Mouse (Mus musculus): Measurements from ENCODE around the gene Dgat2l6. TPM values are rescaled to one million over a fixed set of nuclear protein-coding genes. Genes with fewer than 3 reads are reported as not detected.

Dgat2l6 gene
- polyA plus RNA-seq (2015; fragmentation: Nextera tagmentation; extraction: Ambion mirVana): not detected in 2 replicates

GRCm38 (mm10) chrX:100524471-100524870 is at the start of gene Dgat2l6:
Dgat2l6 (plus strand) TSS chrX:100524838.

DNA sequence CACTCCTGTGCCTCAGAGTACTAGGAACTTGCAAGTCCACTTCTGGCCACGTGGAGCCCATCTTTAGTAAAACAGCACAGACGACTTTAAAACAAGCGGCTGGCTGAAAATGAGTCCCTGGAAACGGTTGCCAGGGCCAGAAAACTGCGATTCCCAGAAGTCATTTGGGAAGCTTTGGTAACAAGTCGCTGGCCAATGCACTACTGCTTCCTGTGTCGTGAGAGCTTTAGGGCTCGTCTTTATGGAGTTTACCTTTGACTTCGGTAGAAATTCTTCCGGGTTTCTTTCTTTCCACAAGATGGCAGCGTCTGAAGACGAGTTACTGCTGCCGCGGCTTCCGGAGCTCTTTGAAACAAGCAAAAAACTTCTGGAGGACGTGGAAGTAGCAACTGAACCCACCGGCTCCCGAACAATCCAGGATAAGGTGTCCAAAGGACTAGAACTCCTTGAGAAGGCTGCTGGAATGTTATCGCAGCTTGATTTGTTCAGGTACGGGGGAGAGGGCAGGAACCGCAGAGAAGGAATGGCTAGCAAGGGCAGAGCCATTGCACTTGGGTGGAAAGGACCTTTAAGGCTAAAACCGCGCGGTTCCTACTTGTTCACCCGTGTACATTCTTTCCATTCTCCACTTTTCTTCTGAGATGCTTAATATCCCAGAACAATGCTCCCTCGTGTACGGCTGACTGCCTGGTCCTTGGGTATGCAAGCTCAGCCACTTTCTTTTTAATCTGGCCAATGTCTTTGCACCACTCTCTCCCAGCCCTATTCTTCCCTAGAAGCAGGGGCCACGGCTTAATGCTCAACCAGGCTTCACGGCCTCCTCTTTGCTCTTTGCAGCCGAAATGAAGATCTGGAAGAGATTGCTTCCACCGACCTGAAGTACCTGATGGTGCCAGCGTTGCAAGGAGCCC is 30.3 kb upstream of the Dgat2l6 start, which contains the start of gene Igbp1:
Gene Igbp1 (plus strand): TSS at position 224 of the 911 bp plus-strand sequence.

GRCm38 (mm10) chrX:100571951-100572350 is 47.3 kb downstream of the Dgat2l6 start, which contains the start of gene Awat1:
Awat1 (plus strand) TSS chrX:100572251.

DNA sequence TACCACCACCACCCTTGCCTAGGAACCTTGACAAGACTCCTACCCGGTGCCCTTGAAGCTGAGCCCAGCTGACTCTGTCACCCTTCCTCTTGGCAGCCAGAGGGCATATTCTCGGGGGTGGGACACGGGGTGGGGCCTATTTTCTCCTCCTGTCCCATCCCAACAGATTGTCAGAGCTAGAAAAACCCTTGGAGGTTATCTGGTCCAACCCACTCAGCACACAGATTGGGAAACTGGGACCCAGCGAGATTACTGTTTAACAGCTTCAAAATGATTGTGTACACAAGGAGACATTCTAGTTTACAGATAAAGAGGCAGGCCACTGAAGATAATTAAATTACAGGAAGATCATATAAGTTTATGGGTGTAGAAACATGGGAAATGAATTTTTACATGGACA is 70.2 kb downstream of the Dgat2l6 start, which contains the start of gene P2ry4:
Gene P2ry4 (minus strand): TSS at position 79 of the 400 bp plus-strand sequence.

Other genes starting within 250 kb of the Dgat2l6 start
- gene Otud6a, start 95.8 kb upstream of the Dgat2l6 start, polyA plus RNA-seq (2015; fragmentation: Nextera tagmentation; extraction: Ambion mirVana): not detected in 2 replicates
- gene Awat2, start 82.1 kb upstream of the Dgat2l6 start, polyA plus RNA-seq (2015; fragmentation: Nextera tagmentation; extraction: Ambion mirVana): 0.23 and 0.31 TPM in 2 replicates
- 28.3 and 29.2 TPM in 2 replicates for gene Igbp1, start 30.5 kb upstream of the Dgat2l6 start, polyA plus RNA-seq (2015; fragmentation: Nextera tagmentation; extraction: Ambion mirVana)
- gene Awat1, start 47.4 kb downstream of the Dgat2l6 start, polyA plus RNA-seq (2015; fragmentation: Nextera tagmentation; extraction: Ambion mirVana): not detected in 2 replicates
- not detected in 2 replicates for gene P2ry4, start 70.0 kb downstream of the Dgat2l6 start, polyA plus RNA-seq (2015; fragmentation: Nextera tagmentation; extraction: Ambion mirVana)
- gene Arr3, start 80.7 kb downstream of the Dgat2l6 start, polyA plus RNA-seq (2015; fragmentation: Nextera tagmentation; extraction: Ambion mirVana): not detected in 2 replicates
- 3.3 and 5.1 TPM in 2 replicates for gene Kif4, start 100.9 kb downstream of the Dgat2l6 start, polyA plus RNA-seq (2015; fragmentation: Nextera tagmentation; extraction: Ambion mirVana)
- 74.8 and 78.9 TPM in 2 replicates for gene Pdzd11, start 101.7 kb downstream of the Dgat2l6 start, polyA plus RNA-seq (2015; fragmentation: Nextera tagmentation; extraction: Ambion mirVana)
- 0.83 and 1.3 TPM in 2 replicates for gene Gdpd2, start 205.0 kb downstream of the Dgat2l6 start, polyA plus RNA-seq (2015; fragmentation: Nextera tagmentation; extraction: Ambion mirVana)
- gene Dlg3, start 242.9 kb downstream of the Dgat2l6 start, polyA plus RNA-seq (2015; fragmentation: Nextera tagmentation; extraction: Ambion mirVana): 1.9 and 3.3 TPM in 2 replicates

All from urinary bladder, postnatal 0 days (tissue).